Mouse (Mus musculus): ENCODE results near the gene Uevld.
"Not testable (repeated sequence)": the region's sequence is repeated elsewhere in the genome, so short reads cannot be mapped to it uniquely, and the experiment has no call there.

Uevld gene

DNA sequence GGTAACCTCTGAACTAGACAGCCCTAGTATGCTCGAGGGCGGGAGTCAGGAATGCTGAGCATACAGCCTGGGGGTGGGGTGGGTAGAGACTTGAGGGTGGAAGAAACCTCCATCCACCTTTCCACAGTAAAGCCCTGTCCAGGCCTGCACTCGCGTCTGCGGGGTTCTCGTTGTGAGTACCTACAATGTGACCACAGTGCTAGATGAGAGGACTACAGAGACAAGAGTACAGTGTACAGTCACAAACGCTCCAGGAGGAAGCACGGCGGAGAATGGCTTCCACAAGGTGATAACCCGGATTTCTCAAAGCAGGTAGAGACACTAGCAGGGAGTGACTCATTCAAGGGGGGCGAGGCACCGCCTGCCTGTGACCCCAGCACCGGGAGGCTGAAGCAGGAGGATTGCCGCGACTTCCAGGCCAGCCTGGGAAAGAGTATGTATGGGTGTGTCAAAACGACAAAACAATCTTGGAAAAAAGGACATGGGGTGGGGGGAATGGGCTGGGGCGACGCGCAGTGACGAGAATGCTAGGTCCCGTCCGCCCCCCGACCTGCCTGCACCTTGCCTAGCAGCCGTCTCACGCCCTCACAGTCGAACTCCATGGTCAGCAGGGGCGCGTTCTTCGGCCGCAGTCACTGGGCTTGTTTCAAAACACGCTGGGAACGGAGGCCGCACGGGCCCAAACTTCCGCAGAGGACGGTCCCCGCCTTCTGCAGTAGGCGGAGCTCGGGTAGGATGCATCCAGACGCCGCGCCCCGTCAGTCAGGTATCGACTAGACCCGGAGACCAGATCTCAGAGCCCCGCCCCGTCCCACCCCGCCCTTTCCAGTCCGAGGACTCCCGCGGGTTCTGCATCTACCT lies at the start of gene Uevld:
TSS of gene Uevld (minus strand) at position 697 of the 861 bp plus-strand sequence.
- peak; percentile 98 for DNase-seq (ENCODE audit: low read depth, low spot score)

DNA sequence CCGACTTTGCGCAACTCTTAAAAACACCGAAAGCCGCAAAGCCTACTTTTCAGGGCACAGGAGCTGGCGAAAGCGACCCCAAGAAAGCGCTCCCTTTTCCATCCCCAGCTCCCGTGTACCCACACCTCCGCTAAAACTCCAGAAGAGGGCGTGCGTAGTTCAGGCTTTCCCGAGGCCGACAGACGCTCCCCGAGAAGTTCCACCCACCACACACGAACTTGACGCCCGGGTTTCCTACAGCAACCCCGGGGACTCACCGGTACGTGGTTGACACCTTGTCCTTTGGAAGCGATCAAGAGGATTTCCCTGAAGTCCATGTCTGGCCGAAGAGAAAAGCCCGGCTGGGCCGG lies 49.5 kb upstream of the Uevld start:
- peak; percentile 89 for DNase-seq (ENCODE audit: low read depth, low spot score)

DNA sequence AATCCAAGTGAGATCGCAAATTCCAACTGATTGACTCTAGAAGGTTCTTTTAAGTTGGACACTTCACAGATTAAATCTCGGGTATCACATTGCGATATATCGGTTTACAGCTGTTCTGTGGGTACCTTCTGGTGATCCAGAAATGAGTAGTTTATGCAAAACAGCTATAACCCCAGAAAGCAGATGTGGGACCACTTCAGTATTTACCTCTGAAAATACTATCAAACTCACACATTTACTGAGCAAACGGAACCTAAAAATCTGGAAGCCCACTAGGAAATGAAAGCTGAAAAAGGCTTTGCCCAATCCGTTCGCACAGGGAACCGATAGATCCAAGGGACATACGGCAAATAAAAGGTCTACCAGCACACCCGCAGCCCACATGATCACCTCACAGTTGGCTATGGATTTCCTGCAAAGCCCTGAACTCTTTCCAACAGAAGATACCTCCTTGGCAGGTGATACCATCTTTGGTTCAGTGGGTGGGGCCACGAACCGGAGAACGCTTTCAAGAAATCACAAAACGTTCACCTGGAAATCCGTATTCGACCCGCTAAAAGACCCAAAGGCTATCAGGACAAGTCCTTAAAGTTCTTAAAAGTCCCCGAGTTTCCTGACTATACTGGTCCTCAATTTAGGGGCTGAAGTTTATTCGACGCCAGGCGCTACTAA lies 48.9 kb upstream of the Uevld start:
- DNase-seq (ENCODE audit: low read depth, low spot score), result peak; percentile 39

DNA sequence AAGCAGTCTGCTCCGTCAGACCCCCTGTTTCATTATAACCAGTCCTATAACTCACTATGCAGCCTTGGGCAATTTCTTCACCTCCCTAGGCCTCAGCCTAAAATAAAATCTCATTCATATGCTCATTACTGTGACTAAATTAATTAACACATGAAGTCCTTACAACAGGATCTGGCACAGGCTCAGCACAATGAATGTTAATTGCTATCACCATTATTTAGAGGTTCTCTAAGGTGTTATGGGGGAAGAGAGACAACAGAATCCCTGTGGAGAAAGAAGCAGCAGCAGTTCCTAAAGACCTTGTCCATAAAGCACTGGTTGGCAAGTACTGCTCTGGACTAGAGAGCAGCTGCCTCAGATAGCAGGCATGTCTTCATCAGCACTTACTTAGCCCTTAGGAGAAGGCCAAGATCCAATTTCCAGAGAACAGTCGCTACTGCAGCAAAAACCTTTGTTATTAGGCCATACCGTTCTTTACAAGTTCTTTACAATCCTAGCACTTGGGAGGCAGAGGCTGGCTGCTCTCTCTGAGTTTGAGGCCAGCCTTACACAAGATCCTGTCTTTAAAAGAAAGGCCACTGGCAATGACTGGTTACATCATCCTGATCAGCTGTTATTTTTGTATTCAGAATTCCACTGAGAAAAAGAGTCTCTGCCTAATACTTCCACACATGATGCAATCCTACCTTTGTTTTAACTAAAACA lies 45.2 kb upstream of the Uevld start:
- DNase-seq (ENCODE audit: low read depth, low spot score), result no peak

DNA sequence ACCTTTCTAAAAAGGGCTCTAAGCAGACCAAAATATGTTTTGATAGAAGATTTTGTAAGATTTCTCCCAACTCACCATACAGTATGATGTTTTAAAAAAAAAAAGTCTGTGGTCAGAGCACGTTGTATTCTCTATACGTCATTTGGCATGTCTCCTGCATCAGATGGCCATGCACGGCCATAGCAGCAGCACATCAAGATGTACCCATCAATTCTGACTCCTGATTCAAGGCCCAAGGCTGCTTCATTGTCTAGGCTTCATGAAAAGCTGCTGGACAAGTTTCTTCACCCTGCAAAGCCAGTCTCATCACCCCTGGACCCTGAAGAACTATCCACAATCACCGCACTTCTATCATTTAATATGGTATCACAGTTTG lies 43.6 kb upstream of the Uevld start:
- no peak for DNase-seq (ENCODE audit: low read depth, low spot score)

DNA sequence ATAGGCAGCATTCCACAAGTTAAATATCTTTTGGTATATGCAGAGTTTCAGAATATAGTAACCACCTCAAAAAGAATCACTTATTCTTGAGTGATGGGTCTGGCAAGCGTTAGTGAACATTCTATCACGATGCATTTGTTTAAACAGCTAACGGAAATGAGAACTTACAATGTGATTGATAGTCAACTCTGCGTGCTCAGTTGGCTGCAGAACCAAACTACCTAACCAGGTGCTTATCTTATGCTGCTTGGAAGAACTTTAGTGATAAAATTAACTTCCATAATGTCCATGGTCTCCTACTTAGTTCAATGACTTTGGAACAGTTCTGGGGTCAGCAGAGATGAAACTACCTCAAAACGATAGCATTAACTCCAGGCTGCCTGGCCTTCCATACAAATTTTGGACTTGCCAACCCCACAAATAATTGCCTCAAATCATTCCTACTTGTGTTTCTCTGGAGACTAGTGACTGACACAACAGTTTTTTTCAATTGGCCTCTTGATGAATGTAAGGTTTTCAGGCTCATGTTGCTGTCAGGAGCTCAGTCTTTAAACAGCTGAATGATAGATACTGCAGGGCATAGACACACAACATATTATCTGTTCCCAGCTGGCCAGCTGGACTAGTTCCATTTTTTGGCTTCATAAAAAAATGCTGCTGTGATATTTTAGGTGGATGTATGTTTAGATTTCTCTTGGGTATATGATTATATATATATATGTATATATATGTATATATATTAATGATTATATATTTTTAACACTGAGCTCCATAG lies 43.0 kb upstream of the Uevld start:
- no peak for DNase-seq (ENCODE audit: low read depth, low spot score)

DNA sequence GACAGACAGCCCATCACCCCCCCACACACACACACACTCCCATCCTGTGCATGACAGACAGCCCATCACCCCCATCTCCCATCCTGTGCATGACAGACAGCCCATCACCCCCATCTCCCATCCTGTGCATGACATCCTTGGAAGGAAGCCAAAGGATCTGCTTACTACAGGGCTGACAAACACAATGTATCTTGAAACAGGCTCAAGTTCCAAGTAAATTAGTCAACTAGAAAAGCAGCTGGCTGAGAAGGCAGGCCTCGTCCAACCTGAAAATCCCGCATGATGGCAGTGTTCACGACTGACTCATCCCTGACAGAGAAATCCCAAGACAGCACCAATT lies 42.3 kb upstream of the Uevld start:
- peak; percentile 80 for DNase-seq (ENCODE audit: low read depth, low spot score)

DNA sequence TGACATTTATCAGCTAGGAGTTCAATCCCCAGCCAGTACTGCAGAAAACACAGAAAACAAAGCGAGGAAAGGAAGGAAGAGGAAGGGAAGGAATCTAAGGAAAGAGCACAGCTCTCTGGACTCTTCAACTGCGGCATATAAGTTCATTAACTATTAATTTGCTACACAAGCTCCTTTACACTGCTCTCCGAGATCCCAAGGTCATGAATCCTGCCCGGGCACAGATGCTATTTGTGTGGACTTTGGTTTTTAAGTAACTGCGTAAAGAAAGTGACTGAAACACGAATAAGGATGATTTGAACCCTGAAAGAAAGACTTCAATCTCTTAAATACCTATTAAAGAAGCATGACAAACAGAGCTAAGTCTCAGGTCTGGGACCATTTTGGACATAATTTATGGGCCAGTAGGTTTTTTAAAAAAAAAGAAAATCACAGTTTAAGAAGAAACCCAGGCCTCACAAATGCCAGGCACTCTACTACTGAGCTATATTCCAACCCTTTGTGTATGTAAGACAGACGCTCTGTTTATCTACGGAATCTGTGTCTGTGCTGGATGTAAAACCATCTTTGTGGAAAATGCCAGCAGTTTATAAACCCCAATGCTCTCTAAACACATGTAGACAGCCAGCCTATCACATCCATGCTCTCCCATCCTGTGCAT lies 41.8 kb upstream of the Uevld start:
- DNase-seq (ENCODE audit: low read depth, low spot score), result no peak

DNA sequence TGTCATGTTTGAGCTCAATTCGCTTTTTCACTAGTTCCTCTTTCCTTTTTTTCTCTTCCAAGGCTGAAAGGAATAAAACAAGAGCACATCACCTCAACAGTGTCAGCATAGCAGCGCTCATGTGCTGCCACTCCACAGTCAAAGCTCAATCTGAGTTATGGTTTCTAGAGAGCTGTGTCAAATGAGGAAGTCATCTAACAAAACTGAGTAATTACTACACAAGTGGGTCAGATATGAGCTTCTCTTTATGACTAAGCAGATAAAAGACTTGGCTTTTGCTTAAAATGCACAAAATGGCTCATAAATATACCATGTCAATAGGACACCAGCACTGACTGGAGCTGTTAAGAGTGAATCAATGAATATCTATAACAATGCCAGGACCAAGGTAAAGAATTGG lies 40.6 kb upstream of the Uevld start:
- no peak for DNase-seq (ENCODE audit: low read depth, low spot score)

DNA sequence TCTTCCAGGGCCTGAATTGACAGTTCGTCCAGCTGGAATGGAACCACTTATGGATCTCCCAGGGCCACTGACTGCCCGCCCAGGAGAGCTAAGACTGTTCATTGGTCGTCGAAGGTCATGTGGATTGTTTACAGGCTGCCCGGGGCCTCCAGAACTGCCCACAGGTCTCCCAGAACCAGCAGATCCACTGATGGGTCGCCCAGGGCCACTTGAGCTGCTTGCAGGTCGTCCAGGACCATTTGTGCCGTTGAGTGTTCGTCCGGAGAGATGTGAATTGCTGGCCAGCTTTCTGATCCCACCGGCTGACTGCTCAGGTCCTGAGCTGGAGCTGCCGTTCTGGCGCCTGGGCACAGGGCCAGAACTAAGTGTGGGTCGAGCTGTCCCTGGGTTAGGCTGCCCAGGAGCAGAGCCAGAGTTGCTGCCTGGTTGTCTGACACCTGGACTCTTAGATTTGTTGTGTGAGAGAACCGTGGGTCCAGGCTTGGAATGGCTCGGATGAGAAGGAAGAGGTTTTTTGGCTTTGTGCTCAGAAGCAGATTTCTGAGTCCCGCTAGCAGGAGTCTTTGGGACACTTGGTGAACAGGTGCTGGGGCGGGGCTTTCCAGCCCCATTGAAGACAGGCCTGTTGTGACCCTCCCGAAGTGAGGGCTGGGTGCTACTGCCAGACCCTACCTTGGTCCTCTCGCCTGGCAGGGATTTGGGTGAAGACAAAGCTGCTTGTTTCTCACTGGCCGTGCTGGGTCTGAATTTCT lies 39.5 kb upstream of the Uevld start:
- peak; percentile 82 for DNase-seq (ENCODE audit: low read depth, low spot score)

DNA sequence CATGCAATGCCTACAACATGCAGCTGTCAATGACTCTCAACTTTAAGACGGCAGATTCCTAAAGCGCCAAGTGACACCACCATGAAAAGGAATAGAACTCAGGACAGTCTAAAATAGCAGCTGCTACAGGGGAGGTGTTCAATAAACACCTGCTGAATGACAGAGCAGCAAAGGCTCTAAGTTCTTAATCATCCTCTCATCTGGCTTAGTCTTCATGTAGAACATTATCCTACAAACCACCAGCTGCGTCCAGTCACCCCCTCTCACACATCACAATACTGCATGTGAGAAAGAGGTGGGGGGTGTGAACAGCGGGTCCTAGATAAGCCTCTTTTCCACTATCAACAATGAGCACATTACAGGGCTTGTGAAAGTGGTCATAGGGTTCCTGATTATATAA lies 38.7 kb upstream of the Uevld start:
- no peak for DNase-seq (ENCODE audit: low read depth, low spot score)

DNA sequence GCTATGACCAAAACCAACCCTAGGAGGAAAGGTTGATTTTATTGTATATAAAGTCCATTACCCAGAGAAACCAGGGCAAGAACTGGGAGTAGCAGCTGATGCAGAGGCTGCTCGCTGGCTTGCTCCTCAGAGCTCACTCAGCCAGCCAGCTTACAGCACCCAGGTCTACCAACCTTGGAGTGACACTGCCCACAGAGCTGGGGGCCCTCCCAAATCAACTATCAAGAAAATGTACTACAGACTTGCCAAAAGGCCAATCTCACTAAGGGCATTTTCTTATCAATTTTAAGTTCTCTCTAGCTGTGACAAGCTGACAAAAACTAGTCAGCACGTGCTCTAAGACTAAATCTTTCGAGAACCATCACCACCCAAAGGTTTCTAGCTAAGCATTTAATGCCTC lies 37.2 kb upstream of the Uevld start:
- no peak for DNase-seq (ENCODE audit: low read depth, low spot score)

DNA sequence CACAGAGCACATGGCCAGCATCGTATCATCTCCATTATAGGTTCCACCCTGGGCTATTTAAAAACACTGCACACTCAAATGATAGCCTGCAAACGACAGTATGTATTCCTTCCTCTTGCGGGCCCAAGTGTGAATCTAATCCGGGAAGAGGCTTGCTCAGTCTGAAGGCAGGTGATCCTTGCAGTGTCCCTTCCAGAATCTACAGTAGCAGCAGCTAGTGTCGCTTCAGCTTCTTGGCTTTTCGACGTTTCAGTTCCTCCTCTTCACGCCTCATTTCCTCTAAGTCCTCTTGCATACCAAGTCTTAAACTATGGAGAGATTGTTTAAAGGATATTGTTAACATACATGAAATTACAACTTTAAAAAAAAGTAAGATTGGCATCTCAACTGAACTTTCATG lies 34.8 kb upstream of the Uevld start:
- DNase-seq (ENCODE audit: low read depth, low spot score), result no peak

DNA sequence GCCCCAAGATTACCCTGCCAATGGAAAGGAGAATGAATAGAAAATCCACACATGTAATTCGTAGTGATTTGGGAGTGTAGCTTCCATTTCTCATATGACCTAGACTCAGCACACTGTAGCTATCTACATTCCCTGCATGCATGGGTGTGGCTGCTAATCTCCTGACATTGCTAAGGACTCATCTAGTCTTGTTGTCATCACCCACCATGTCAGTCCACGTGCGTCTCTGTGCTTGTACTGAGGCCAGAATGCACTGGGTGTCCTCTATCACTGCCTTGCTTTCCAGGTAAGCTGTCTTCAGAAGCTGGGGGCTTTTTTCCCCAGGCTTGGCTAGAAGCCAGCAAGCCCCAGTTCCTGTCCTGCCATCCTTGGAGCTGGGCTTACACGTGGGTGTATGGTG lies 31.1 kb upstream of the Uevld start:
- not testable (repeated sequence) for DNase-seq (ENCODE audit: low read depth, low spot score)

DNA sequence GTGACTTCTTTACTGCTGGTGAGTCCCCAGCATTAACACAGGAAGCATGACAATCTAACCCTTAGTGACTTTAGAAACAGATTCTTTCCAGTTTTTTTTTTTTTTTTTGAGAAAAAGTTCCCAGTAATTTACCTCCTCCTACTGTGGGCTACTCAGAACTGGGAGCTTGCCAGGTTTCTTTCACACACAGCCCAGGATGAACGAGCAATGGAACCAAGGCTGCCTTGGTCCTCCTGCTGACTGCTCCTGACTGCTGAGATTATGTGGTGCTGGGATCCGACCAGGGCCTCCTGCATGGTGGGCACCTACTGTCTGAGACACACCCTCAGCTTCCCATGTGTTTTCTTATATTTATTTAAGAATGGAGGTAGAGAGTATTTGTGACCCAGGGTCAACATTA lies 28.7 kb upstream of the Uevld start:
- DNase-seq (ENCODE audit: low read depth, low spot score), result no peak

DNA sequence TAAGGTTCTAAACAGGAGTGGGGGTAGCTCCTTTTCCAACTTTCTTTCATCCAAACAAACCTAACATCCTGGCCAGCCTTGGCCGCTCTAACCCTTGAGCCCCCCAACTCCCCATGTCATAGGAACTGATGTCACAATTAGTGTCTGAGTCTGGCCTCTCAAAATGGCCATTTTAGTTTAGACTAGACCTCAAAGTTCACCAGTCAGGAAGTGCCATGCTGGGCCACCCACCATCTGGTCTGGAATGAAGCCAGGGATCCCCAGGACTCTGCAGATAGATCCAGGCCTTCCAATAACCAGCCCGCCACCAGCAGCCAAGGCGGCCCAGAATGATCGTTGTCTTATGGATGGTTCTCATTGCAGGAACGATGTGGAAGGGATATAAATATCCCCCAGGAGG lies 28.3 kb upstream of the Uevld start:
- peak; percentile 48 for DNase-seq (ENCODE audit: low read depth, low spot score)

DNA sequence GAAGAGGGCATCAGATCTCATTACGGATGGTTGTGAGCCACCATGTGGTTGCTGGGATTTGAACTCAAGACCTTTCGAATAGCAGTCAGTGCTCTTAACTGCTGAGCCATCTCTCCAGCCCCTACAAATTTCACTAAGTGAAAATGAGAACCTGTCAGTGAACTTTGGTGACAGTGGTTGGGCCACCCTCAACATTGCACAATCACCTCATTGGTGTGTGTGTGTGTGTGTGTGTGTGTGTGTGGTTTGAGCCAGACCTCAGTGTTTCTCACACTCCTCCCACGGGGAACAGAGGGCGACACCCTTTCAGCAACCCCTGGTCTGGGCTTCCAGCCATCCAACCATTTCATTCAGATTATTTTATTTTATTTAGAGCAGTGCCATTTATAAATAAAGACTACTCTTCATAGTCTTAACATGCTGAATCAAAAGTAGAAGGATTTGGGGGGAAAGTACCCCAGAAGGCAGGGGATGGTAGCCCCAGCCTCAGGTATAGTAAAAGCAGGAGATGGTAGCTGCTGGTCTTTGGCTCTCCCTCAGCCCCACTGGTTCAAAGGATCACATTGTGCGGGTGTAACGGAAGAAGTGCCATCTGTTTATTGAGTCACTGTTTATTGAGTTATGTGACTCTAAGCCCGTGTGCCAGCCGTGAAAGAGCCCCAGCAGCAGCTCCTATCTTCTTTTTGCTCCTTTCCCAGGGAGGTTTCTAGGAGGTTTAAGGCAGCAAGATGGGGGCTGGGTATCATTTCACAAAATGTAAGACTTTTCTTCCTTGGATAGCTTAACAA lies 27.6 kb upstream of the Uevld start:
- peak; percentile 77 for DNase-seq (ENCODE audit: low read depth, low spot score)

DNA sequence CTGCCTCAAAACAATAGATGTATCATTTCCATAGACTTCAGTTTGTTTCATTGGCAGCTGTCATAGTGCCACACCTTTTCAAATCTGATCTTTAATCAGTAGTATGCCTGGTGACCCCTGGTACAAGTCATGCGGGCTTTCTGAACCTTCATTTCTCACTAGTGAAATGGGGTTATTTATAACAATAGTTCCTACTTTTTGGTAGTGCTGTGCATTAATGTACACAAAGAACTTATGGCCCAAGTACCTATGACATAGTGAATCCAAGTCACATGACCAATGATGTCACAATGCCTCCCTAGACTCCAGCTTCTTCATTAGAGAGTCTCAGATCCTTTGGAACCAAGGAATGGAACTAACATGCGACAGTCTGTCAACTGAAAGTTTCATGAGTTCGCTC lies 25.0 kb upstream of the Uevld start, which contains the start of gene Gm9999:
TSS of gene Gm9999 (plus strand) at position 301 of the 400 bp plus-strand sequence.
- no peak for DNase-seq (ENCODE audit: low read depth, low spot score)

DNA sequence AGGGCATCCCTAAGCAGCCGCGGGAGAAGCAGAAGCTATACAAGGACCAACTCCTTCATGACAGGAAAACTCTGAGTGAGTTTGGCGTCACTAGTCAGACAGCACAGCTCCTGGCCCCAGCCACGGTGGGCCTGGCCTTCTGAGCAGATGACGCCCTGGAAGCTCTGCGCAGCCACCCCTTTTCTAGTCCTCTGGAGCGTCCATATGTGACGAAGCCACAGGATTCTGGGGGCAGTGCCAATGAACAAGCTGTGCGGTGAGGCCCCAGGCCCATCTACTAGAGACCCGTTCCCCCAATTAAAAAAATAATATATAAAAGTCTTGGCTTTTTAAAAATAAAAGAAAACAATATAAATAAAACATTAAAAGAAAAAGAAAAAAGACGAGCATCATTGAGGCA lies 17.1 kb upstream of the Uevld start:
- DNase-seq (ENCODE audit: low read depth, low spot score), result no peak

DNA sequence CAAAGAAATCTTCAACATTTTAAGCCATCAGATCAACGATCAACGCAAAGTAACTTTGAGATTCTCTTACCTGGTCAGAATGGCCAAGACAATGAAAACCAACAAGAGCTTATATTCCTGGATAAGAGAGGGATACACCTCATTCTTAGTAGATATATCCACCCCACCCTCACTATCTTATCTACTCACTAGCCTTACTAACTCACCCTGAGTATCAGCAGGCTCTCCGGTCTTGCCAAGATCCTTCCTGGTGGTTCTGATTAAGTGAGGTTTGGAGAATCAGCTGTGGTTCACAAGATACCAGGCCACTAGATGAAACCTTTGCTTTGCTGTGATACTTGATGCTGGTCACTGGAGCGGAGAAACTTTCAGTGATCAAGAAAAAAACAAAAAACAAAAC lies 16.3 kb upstream of the Uevld start:
- no peak for DNase-seq (ENCODE audit: low read depth, low spot score)

Measured in brain, adult 2 months (tissue).